Mouse (Mus musculus) olfactory bulb, adult 2 months (tissue): ENCODE measurements around the gene Actr6. TPM values are rescaled to one million over a fixed set of nuclear protein-coding genes. Genes with fewer than 3 reads are reported as not detected.

Experiments
- H3K27ac ChIP-seq: fragments of 200-500 bp; 2 replicates; pipeline ENCODE4 v1.5.1; 2012; ENCODE audit warnings: low read depth, low read length; ENCODE audit not compliant: insufficient read depth
- H3K4me1 ChIP-seq: fragments of 200-500 bp; 2 replicates; pipeline ENCODE4 v1.6.1; 2012; ENCODE audit warnings: low read length; ENCODE audit not compliant: control insufficient read depth, insufficient read depth
- H3K4me3 ChIP-seq: fragments of 200-500 bp; 2 replicates; pipeline ENCODE4 v1.5.1; 2012; ENCODE audit warnings: mild to moderate bottlenecking, low read depth, low read length, moderate library complexity; ENCODE audit not compliant: insufficient read depth
- CTCF ChIP-seq: fragments of 200-500 bp; IDR thresholded peaks from 2 replicates; pipeline ENCODE4 v1.5.1; 2012; ENCODE audit warnings: low read depth, mild to moderate bottlenecking, low read length, moderate library complexity; ENCODE audit not compliant: insufficient read depth
- POLR2A ChIP-seq: fragments of 200-500 bp; IDR thresholded peaks from 2 replicates; pipeline ENCODE4 v1.6.1; 2012; ENCODE audit warnings: mild to moderate bottlenecking, low read depth, low read length, moderate library complexity; ENCODE audit not compliant: insufficient read depth
- WGBS: fragments of 180-500 bp; shearing (Covaris S2); methylation state at CpG from one replicate; pipeline ENCODE4 v1.1.7; 2018; 5-methylcytosine and 5-hydroxymethylcytosine counted together
- polyA plus RNA-seq: library from polyadenylated mRNA; stranded (reverse); fragments of >200 nt; gene quantifications from 2 replicates; pipeline ENCODE4 v1.2.4, GENCODE M21; 2012; ENCODE audit warnings: low replicate concordance; ENCODE audit not compliant: missing spikeins, insufficient read depth, insufficient read length

The Actr6 gene
- polyA plus RNA-seq, 1 experiment: not detected

DNA sequence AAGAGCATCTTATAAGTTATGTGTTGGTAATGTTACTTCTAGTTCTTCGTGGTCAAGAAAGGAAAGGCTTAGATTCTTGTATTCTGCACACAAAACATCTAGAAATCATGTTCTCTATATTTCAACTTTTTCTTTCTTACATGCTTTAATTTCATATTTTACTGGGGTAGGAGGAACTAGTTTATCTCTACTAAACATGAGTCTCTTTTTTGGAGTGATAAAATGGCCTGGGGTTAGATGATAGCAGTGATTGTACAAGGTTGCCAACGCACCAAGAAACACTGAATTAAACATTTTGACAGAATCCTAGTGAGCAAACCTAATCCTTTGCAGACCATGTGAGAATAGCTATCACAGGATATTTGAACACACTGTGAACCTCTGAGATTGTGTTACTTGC lies 44.6 kb downstream of the Actr6 start:
- H3K27ac ChIP-seq: no peak overlapping the region
- no peaks in the 10 kb centered on the region; the same call in 1 of the 2 replicates for H3K4me1 ChIP-seq
- TF ChIP-seq CTCF (no peak), POLR2A (no peak)
- no peak overlapping the region for H3K4me3 ChIP-seq
- WGBS: 77% methylated on average over 2 of the region's 2 CpGs

DNA sequence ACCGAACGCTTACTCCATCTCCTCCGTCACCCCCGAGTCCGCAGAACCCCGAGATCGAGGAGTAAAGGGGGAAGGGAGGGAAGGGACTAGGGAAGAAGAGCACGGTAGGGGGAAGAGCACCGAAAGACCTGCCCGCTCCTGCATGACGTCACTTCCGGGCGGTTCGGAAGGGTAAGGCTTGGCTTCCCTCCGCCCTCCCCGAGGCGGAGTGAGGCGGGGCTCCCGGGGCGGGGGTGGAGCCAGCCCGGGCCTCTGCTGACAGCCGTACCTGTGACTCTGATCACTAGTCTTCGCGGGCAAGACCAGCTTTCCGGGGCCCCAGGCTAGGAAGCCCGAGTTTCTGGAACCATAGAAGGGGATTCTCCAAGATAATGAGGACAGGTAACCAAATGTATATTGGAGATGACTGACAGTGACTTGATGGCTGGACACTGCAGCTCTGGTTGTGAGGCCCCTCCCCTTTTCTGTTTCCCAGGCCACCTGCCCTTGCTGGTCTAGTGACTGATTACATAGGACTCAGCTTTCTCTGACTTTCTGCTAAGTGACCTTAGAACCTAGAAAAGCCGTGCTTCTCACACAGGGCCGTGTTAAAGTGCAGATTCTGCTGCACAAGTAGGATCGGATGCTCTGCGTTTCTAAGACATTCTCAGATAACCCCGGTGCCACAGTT lies 45.8 kb downstream of the Actr6 start, which contains the start of gene Scyl2:
Gene Scyl2, minus strand, starts transcription at position 147 of the 670 bp plus-strand sequence.
- whole genome bisulfite sequencing: 1% methylated on average over 31 of the region's 31 CpGs
- TF ChIP-seq CTCF (no peak), POLR2A (peak; percentile 49; the same call in 1 of the 2 replicates)
- H3K27ac ChIP-seq: peak within 1 kb of the TSS; percentile 34
- peak within 1 kb of the TSS; percentile 80 for H3K4me3 ChIP-seq
- H3K4me1 ChIP-seq: no peaks in the 10 kb centered on the region; the same call in 1 of the 2 replicates

DNA sequence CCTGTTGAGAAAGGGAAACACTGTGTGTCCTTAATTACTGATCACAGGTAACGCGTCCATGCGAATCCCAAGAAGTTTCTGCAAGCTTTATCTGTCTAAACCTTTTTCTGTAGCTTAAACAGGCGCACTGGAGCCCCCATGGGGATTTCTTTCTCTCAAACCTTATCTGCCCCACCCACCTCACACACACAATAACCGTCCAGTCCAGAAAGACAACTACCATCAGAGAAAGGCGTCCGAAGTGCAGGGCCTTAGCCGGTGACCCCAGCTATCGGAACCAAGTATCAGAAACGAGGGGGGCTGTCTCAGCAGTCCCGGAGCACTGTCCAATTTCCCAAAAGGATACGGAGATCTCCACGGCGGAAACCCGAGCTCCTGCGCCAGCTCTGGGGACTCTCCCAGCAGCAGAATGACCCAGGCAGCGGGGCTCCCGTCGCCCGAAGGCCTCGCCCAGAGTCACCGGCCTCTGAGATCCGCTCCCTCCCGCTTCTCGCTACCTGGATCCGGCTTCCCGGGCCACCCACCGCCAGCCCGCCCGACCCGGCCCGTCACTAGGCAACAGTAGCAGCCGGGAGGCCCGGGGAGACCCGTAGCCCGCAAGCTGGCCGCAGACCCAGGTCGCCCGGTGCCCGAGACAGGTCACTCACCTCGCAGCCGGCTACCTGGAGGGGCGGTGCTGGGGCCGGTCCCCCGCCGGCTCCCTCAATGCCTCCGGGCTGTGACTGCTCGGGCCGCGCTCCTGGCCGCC lies 46.5 kb downstream of the Actr6 start:
- Histone ChIP-seq H3K27ac (peak overlapping the region; percentile 34), H3K4me3 (peak overlapping the region; percentile 80), H3K4me1 (no peaks in the 10 kb centered on the region; the same call in 1 of the 2 replicates)
- WGBS: under 1% methylated on average over 51 of the region's 51 CpGs
- TF ChIP-seq CTCF (no peak), POLR2A (no peak)

DNA sequence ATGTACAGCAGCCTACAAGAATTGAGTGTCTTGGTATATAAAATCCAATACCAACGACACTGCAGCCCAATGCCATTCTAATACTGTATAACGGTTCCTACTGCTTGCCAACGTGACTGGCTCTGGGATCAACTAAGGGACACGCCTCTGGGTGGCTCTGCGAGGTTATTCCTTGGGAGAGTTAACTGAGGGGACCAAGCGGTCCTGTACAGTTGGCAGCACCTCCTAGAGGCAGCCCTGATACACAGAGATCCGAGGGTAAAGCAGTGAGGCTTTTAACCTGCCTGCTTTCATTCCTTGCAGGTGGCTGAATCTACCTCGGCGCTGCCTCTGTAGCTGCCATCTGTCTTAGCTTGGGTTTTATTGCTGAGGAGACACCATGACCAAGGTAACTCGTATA lies 49.1 kb downstream of the Actr6 start:
- no peak for TF ChIP-seq CTCF
- no peak for TF ChIP-seq POLR2A
- Histone ChIP-seq H3K4me3 (no peak overlapping the region), H3K4me1 (no peaks in the 10 kb centered on the region; the same call in 1 of the 2 replicates), H3K27ac (no peak overlapping the region)
- WGBS: 74% methylated on average over 10 of the region's 10 CpGs

DNA sequence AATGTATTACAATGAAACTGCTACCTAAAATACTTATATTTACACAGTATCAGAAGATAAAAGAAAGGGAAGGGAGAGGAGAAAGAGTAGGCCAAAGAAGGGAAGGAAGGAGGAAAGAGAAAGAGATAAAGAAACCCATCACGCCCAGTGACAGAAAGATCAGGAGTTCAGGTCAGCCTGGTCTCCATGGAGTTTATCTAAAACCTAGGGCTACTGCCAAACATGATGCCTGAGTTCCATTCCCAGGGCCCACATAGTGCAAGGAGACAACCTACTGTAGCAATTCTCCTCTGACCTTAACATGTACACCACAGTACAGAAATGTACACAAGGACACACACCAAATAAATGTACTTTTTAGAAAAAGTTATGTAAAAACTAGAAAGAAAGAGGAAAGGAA lies 49.9 kb downstream of the Actr6 start:
- no peak for TF ChIP-seq POLR2A
- TF ChIP-seq CTCF: no peak
- Histone ChIP-seq H3K27ac (no peak overlapping the region), H3K4me1 (no peaks in the 10 kb centered on the region; the same call in 1 of the 2 replicates), H3K4me3 (no peak overlapping the region)
- WGBS: 96% methylated on average over 1 of the region's 1 CpGs

DNA sequence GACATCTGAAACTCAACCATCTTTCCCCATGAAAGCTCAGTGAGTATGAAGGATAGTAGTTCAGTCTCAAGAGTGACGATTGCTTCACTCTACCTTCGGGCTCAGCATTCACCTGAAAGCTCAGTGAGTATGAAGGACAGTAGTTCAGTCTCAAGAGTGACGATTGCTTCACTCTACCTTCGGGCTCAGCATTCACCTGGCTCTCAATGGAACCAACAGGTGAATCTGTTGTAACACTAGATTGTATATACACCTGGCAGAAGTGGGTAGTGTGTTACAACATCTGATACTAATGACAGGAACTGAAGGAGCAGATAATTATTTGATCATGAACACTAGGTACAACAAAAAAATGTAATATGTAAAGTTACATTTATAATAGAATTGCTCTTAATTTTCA lies 50.4 kb downstream of the Actr6 start:
- TF ChIP-seq POLR2A (no peak), CTCF (no peak)
- Histone ChIP-seq H3K4me1 (no peaks in the 10 kb centered on the region; the same call in 1 of the 2 replicates), H3K4me3 (no peak overlapping the region), H3K27ac (no peak overlapping the region)
- WGBS: 94% methylated on average over 4 of the region's 4 CpGs

DNA sequence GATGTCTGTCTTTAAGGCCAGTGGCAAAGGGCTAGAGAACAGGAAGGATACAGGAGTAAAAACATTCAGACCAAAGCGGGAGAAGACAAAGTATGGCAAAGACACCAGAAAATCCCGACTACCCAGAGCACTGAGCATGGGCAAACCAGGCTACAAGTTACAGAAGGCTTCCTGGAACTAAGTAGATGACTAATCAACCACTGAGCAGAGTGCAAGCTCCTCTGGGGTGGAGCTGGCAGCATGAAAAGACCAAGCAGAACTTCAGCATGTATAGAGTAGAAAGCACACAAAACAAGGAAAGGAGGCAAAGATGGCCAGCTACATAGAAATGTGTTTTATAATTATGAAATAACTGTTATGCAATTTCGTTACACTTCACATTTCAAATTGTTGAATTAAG lies 51.6 kb downstream of the Actr6 start:
- H3K4me3 ChIP-seq: no peak overlapping the region
- no peak overlapping the region for H3K27ac ChIP-seq
- H3K4me1 ChIP-seq: no peaks in the 10 kb centered on the region; the same call in 1 of the 2 replicates
- 85% methylated on average over 3 of the region's 3 CpGs for WGBS
- TF ChIP-seq POLR2A (no peak), CTCF (no peak)

DNA sequence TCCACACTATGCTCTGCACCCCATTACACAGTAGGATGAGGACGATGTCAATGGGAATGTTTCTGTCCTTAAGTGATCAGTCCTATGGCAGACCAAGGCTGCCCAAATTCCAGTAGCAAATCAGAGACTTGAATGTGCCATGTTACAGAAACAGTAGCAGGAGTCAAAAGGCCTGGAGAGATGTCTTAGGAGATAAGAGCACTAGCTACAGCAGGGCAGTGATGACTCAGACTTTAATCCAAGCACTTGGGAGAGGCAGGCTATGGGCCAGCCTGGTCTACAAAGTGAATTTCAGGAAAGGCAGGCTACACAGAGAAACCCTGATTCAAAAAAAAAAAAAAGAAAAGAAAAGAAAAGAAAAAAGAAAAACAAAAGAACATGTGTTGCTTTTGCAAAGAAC lies 52.6 kb downstream of the Actr6 start:
- no peak overlapping the region for H3K4me3 ChIP-seq
- WGBS: 90% methylated on average over 1 of the region's 1 CpGs

DNA sequence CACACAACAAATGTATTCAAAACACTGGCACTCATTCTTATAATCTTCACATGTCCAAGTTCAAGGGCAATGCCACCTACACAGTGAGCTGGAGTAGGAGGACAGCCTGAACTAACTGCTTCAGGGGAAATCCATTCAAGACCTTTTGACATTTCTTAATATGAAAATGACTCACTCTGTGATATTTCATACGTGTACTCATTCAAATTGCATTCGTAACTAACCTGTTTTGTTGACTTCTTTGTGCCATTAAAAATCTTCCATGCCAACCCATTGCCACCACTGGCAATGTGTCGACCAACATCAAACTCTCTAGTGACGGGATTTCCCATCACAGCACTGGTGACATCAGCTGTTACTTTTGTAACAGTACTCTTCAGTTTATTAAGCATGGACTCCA lies 54.0 kb downstream of the Actr6 start:
- Histone ChIP-seq H3K27ac (no peak overlapping the region), H3K4me1 (no peaks in the 10 kb centered on the region), H3K4me3 (no peak overlapping the region)
- WGBS: 90% methylated on average over 4 of the region's 4 CpGs
- TF ChIP-seq CTCF: no peak
- TF ChIP-seq POLR2A: no peak

More for the DNA sequence above, 52.6 kb downstream of the Actr6 start:
- Histone ChIP-seq H3K4me1 (no peaks in the 10 kb centered on the region; the same call in 1 of the 2 replicates), H3K27ac (no peak overlapping the region)
- TF ChIP-seq POLR2A (no peak), CTCF (no peak)
